Mouse (Mus musculus): ENCODE data around the gene Csad. TPM values are rescaled to one million over a fixed set of nuclear protein-coding genes. Genes with fewer than 3 reads are reported as not detected.
"Not testable (repeated sequence)": the region's sequence is repeated elsewhere in the genome, so short reads cannot be mapped to it uniquely, and the experiment has no call there.

Csad gene
- total RNA-seq, 1 experiment from 2014 or later: 120 TPM

- DNase-seq: no peak
Observed at GRCm38 (mm10) chr15:102163900-102164693, 40.4 kb downstream of the Csad start.

GRCm38 (mm10) chr15:102160415-102161060, 44.0 kb downstream of the Csad start:
- DNase-seq: no peak

GRCm38 (mm10) chr15:102156836-102157235, 47.7 kb downstream of the Csad start:
- DNase-seq: no peak

GRCm38 (mm10) chr15:102155006-102155405, 49.5 kb downstream of the Csad start:
- not testable (repeated sequence) for DNase-seq

GRCm38 (mm10) chr15:102152646-102153045, 51.9 kb downstream of the Csad start:
- DNase-seq: no peak

- peak; percentile 47 for DNase-seq
Observed at GRCm38 (mm10) chr15:102150301-102151135, 54.0 kb downstream of the Csad start, which contains the start of gene Soat2. Gene Soat2, plus strand, starts transcription at chr15:102150526.

GRCm38 (mm10) chr15:102149561-102149960, 55.0 kb downstream of the Csad start:
- no peak for DNase-seq

GRCm38 (mm10) chr15:102147674-102148402, 56.7 kb downstream of the Csad start:
- no peak for DNase-seq

GRCm38 (mm10) chr15:102146882-102147281, 57.6 kb downstream of the Csad start:
- peak; percentile 70 for DNase-seq

GRCm38 (mm10) chr15:102146089-102146488, 58.4 kb downstream of the Csad start:
- DNase-seq: no peak

GRCm38 (mm10) chr15:102145330-102145729, 59.2 kb downstream of the Csad start:
- peak; percentile 85 for DNase-seq

- DNase-seq: no peak
Observed at GRCm38 (mm10) chr15:102144726-102145125, 59.8 kb downstream of the Csad start.

GRCm38 (mm10) chr15:102144274-102144711, 60.2 kb downstream of the Csad start, which contains the start of gene Igfbp6:
Gene Igfbp6, plus strand, starts transcription at chr15:102144362.
- no peak for DNase-seq

GRCm38 (mm10) chr15:102142914-102143912, 61.3 kb downstream of the Csad start:
- DNase-seq: no peak

GRCm38 (mm10) chr15:102141120-102141519, 63.4 kb downstream of the Csad start:
- DNase-seq: no peak

- peak; percentile 98 for DNase-seq
Observed at GRCm38 (mm10) chr15:102136129-102136758, 68.3 kb downstream of the Csad start, which contains the start of gene Spryd3. Gene Spryd3, minus strand, starts transcription at chr15:102136234.

- DNase-seq: no peak
Observed at GRCm38 (mm10) chr15:102135522-102136128, 68.9 kb downstream of the Csad start.

GRCm38 (mm10) chr15:102134709-102135108, 69.8 kb downstream of the Csad start:
- DNase-seq: no peak

GRCm38 (mm10) chr15:102133314-102133713, 71.2 kb downstream of the Csad start:
- no peak for DNase-seq
